Mouse (Mus musculus) forebrain, embryonic 11.5 days (tissue): ENCODE results near the gene Atp1a2. TPM values are rescaled to one million over a fixed set of nuclear protein-coding genes. Genes with fewer than 3 reads are reported as not detected.
A peak's percentile ranks its signal among the peaks of the same experiment; 100 is the strongest.

Experiments
- ATAC-seq: fragments of 200-750 bp; cut with Nextera tagmentation; replicated peaks from 2 replicates; pipeline ENCODE4 v1.8.0; 2017; ENCODE audit warnings: moderate TSS enrichment; ENCODE audit not compliant: low FRiP score
- DNase-seq: peaks from one replicate; pipeline ENCODE4 v3.0.0-alpha.2; 2017; ENCODE audit warnings: low spot score
- H3K27ac ChIP-seq: fragments of 300-500 bp; sonication (generic); 2 replicates; pipeline ENCODE4 v1.5.1; 2014; ENCODE audit warnings: low read depth, low read length
- H3K27me3 ChIP-seq: fragments of 300-500 bp; sonication (generic); 2 replicates; pipeline ENCODE4 v1.6.1; 2014; ENCODE audit warnings: mild to moderate bottlenecking, low read length, mixed read lengths; ENCODE audit not compliant: control insufficient read depth, insufficient read depth
- H3K36me3 ChIP-seq: fragments of 300-500 bp; sonication (generic); 2 replicates; pipeline ENCODE4 v1.6.1; 2014; ENCODE audit warnings: mild to moderate bottlenecking, low read length, moderate library complexity, mixed read lengths; ENCODE audit not compliant: control insufficient read depth, insufficient read depth
- H3K4me1 ChIP-seq: fragments of 300-500 bp; sonication (generic); replicated peaks from 2 replicates; pipeline ENCODE4 v1.6.1; 2014; ENCODE audit warnings: low read length, mixed read lengths; ENCODE audit not compliant: control insufficient read depth, insufficient read depth
- H3K4me2 ChIP-seq: fragments of 300-500 bp; sonication (generic); 2 replicates; pipeline ENCODE4 v1.6.1; 2014; ENCODE audit warnings: low read depth, mild to moderate bottlenecking, low read length, moderate library complexity, mixed read lengths; ENCODE audit not compliant: severe bottlenecking
- H3K4me3 ChIP-seq: fragments of 300-500 bp; sonication (generic); 2 replicates; pipeline ENCODE4 v1.5.1; 2014; ENCODE audit warnings: low read depth, low read length
- H3K9ac ChIP-seq: fragments of 300-500 bp; sonication (generic); 2 replicates; pipeline ENCODE4 v1.6.1; 2014; ENCODE audit warnings: low read length
- H3K9me3 ChIP-seq: fragments of 300-500 bp; sonication (generic); 2 replicates; pipeline ENCODE4 v1.6.1; 2016; ENCODE audit warnings: low read length, mixed read lengths; ENCODE audit not compliant: control insufficient read depth
- WGBS: fragments of 180-500 bp; shearing (Covaris S2); extraction: QIAGEN DNeasy Blood & Tissue Kit; methylation state at CpG from one replicate; pipeline ENCODE4 v1.1.7; 2014; 5-methylcytosine and 5-hydroxymethylcytosine counted together
- polyA plus RNA-seq: library from polyadenylated mRNA; unstranded; fragments of >200 nt; fragmentation: Nextera tagmentation; extraction: Ambion mirVana; gene quantifications from 2 replicates; pipeline ENCODE4 v1.2.1, GENCODE M21; 2014

The Atp1a2 gene
- polyA plus RNA-seq, 1 experiment from 2014 or later = 1.5 TPM

GRCm38 (mm10) chr1:172306196-172306595 lies 8.3 kb upstream of the Atp1a2 start:
- 87% methylated on average over 4 of the region's 4 CpGs for WGBS
- Histone ChIP-seq H3K27me3 (no peaks in the 10 kb centered on the region), H3K4me1 (peaks cover 12% of the 10 kb centered on the region; the same call in 1 of the 2 replicates), H3K4me3 (no peak overlapping the region), H3K9ac (no peak overlapping the region), H3K27ac (no peak overlapping the region), H3K36me3 (no peaks in the 10 kb centered on the region), H3K9me3 (no peaks in the 10 kb centered on the region), H3K4me2 (no peak overlapping the region)
- no peak for ATAC-seq
- DNase-seq = no peak

- Histone ChIP-seq H3K4me2 (no peak overlapping the region), H3K27me3 (no peaks in the 10 kb centered on the region), H3K9ac (no peak overlapping the region), H3K4me1 (peaks cover 10% of the 10 kb centered on the region; the same call in 1 of the 2 replicates), H3K4me3 (no peak overlapping the region), H3K36me3 (no peaks in the 10 kb centered on the region), H3K9me3 (no peaks in the 10 kb centered on the region), H3K27ac (no peak overlapping the region)
- DNase-seq (no peak), ATAC-seq (no peak)
- 78% methylated on average over 3 of the region's 3 CpGs for WGBS
These were observed 7.8 kb upstream of the Atp1a2 start for GRCm38 (mm10) chr1:172305635-172306034.

GRCm38 (mm10) chr1:172305153-172305552 lies 7.3 kb upstream of the Atp1a2 start:
- DNase-seq (no peak), ATAC-seq (no peak)
- no peaks in the 10 kb centered on the region for H3K27me3 ChIP-seq
- no peak overlapping the region for H3K4me3 ChIP-seq
- no peak overlapping the region for H3K27ac ChIP-seq
- peaks cover 11% of the 10 kb centered on the region; the same call in 1 of the 2 replicates for H3K4me1 ChIP-seq
- H3K36me3 ChIP-seq = no peaks in the 10 kb centered on the region
- WGBS = 88% methylated on average over 2 of the region's 2 CpGs
- H3K9ac ChIP-seq = no peak overlapping the region
- no peak overlapping the region for H3K4me2 ChIP-seq
- no peaks in the 10 kb centered on the region for H3K9me3 ChIP-seq

GRCm38 (mm10) chr1:172304443-172304842 lies 6.6 kb upstream of the Atp1a2 start:
- peaks cover 5% of the 10 kb centered on the region; the same call in 1 of the 2 replicates for H3K4me1 ChIP-seq
- H3K9me3 ChIP-seq = no peaks in the 10 kb centered on the region
- H3K9ac ChIP-seq = no peak overlapping the region
- ATAC-seq = no peak
- no peak for DNase-seq
- no peak overlapping the region for H3K4me3 ChIP-seq
- H3K27me3 ChIP-seq = no peaks in the 10 kb centered on the region
- no peak overlapping the region for H3K27ac ChIP-seq
- 81% methylated on average over 6 of the region's 6 CpGs for WGBS
- H3K36me3 ChIP-seq = no peaks in the 10 kb centered on the region
- H3K4me2 ChIP-seq = no peak overlapping the region

- Histone ChIP-seq H3K4me2 (no peak overlapping the region), H3K4me1 (peaks cover 7% of the 10 kb centered on the region; the same call in 1 of the 2 replicates), H3K27me3 (no peaks in the 10 kb centered on the region), H3K9ac (no peak overlapping the region), H3K27ac (no peak overlapping the region), H3K36me3 (no peaks in the 10 kb centered on the region), H3K9me3 (no peaks in the 10 kb centered on the region), H3K4me3 (no peak overlapping the region)
- DNase-seq = peak; percentile 53
- ATAC-seq = no peak
- 11% methylated on average over 6 of the region's 6 CpGs for WGBS
These were observed 5.0 kb upstream of the Atp1a2 start for GRCm38 (mm10) chr1:172302851-172303250.

- H3K4me3 ChIP-seq = no peak overlapping the region
- WGBS = 61% methylated on average over 3 of the region's 3 CpGs
- H3K27me3 ChIP-seq = no peaks in the 10 kb centered on the region
- H3K36me3 ChIP-seq = no peaks in the 10 kb centered on the region
- no peak overlapping the region for H3K27ac ChIP-seq
- no peak overlapping the region for H3K9ac ChIP-seq
- no peak for DNase-seq
- no peaks in the 10 kb centered on the region for H3K9me3 ChIP-seq
- no peak for ATAC-seq
- no peak overlapping the region for H3K4me2 ChIP-seq
- H3K4me1 ChIP-seq = peaks cover 11% of the 10 kb centered on the region; the same call in 1 of the 2 replicates
These were observed 4.4 kb upstream of the Atp1a2 start for GRCm38 (mm10) chr1:172302311-172302710.

- no peaks in the 10 kb centered on the region for H3K36me3 ChIP-seq
- H3K27ac ChIP-seq = no peak overlapping the region
- DNase-seq = peak; percentile 51
- no peaks in the 10 kb centered on the region for H3K9me3 ChIP-seq
- H3K4me1 ChIP-seq = peaks cover 12% of the 10 kb centered on the region; the same call in 1 of the 2 replicates
- no peaks in the 10 kb centered on the region for H3K27me3 ChIP-seq
- H3K4me3 ChIP-seq = no peak overlapping the region
- no peak; the same call in 1 of the 2 replicates for ATAC-seq
- WGBS = 59% methylated on average over 12 of the region's 12 CpGs
- H3K9ac ChIP-seq = no peak overlapping the region
- H3K4me2 ChIP-seq = no peak overlapping the region
These were observed 3.3 kb upstream of the Atp1a2 start for GRCm38 (mm10) chr1:172301180-172301579.

- no peaks in the 10 kb centered on the region for H3K9me3 ChIP-seq
- 68% methylated on average over 5 of the region's 5 CpGs for WGBS
- H3K4me2 ChIP-seq = no peak overlapping the region
- H3K4me3 ChIP-seq = no peak overlapping the region
- DNase-seq (no peak), ATAC-seq (no peak)
- no peaks in the 10 kb centered on the region for H3K36me3 ChIP-seq
- H3K9ac ChIP-seq = no peak overlapping the region
- H3K27ac ChIP-seq = no peak overlapping the region
- H3K27me3 ChIP-seq = no peaks in the 10 kb centered on the region
- H3K4me1 ChIP-seq = peaks cover 15% of the 10 kb centered on the region; the same call in 1 of the 2 replicates
These were observed 2.4 kb upstream of the Atp1a2 start for GRCm38 (mm10) chr1:172300247-172300646.

GRCm38 (mm10) chr1:172299528-172299927 lies 1.7 kb upstream of the Atp1a2 start:
- WGBS = 65% methylated on average over 7 of the region's 7 CpGs
- H3K27me3 ChIP-seq = no peaks in the 10 kb centered on the region
- ATAC-seq = no peak
- DNase-seq = no peak
- no peaks in the 10 kb centered on the region for H3K36me3 ChIP-seq
- peaks cover 15% of the 10 kb centered on the region; the same call in 1 of the 2 replicates for H3K4me1 ChIP-seq
- H3K4me2 ChIP-seq = no peak overlapping the region
- H3K4me3 ChIP-seq = no peak overlapping the region
- H3K9me3 ChIP-seq = no peaks in the 10 kb centered on the region
- H3K27ac ChIP-seq = no peak overlapping the region
- H3K9ac ChIP-seq = no peak overlapping the region
